Mouse (Mus musculus): ENCODE measurements around the gene Nup43.
A peak's percentile ranks its signal among the peaks of the same experiment; 100 is the strongest.

Nup43 gene

DNA sequence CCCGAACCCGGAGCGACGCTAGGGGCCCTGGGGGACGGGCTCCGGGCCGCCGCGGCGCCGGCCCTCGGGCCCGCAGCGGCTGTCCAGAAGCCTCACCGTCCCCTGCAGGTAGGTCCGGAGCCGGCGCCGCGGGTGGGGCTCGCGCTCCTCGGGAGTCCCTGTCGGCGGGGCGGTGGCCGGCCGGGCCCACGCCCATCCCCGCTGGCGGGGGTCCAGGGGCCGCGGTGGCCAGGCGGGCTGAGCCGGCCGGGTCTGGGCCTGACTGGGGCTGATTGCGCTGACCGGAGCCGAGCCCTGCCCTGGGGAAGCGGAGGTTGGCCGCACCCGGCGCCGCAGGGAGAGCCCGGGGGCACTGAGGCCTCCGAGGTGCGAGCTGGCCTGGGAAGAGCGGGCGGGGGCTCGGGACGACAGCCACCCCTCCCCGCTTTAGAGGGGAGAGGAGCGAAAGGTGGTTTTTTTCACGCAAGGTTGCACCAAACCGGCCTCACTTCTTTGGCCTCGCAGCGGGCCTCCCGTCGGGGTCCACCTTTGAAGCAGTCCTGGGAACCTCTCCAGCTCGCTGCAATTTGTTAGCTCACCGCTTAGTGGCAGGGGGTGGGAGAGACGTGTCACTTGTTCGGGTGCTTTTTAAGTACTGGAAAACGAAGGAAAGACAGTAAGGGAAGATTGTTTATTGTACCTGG, 14.2 kb downstream of the Nup43 start:
- DNase-seq (ENCODE audit: extremely low read depth, insufficient read length, low spot score) = peak; percentile 78

- DNase-seq (ENCODE audit: extremely low read depth, insufficient read length, low spot score) = no peak
These were observed 14.9 kb downstream of the Nup43 start for GRCm38 (mm10) chr10:7682249-7682648.

DNA sequence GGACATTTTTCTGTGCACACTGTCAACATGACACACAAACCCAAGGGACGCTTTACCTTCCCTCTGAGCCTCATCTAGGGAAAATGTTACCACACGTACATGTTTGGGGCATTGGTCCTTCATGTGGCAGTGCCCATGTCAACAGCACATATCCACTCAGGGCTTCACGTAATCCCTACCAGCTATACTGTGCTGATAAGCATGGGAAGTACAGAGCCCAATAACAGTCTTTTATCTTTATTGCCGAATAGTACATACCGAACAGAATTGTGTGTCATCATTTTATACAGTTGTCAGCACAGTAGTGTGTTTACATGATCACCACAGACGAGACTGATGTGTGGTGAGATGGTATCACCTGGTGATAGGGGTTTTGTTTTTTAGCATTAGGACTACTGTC, 19.6 kb downstream of the Nup43 start:
- DNase-seq (ENCODE audit: extremely low read depth, insufficient read length, low spot score) = no peak

- DNase-seq (ENCODE audit: extremely low read depth, insufficient read length, low spot score) = no peak
These were observed 28.0 kb downstream of the Nup43 start for GRCm38 (mm10) chr10:7695286-7695685.

GRCm38 (mm10) chr10:7700120-7700519, 32.8 kb downstream of the Nup43 start:
- DNase-seq (ENCODE audit: extremely low read depth, insufficient read length, low spot score) = no peak

- DNase-seq (ENCODE audit: extremely low read depth, insufficient read length, low spot score) = no peak
These were observed 35.3 kb downstream of the Nup43 start for GRCm38 (mm10) chr10:7702586-7702985.

- DNase-seq (ENCODE audit: extremely low read depth, insufficient read length, low spot score) = no peak
These were observed 42.8 kb downstream of the Nup43 start for GRCm38 (mm10) chr10:7710121-7710520.

- DNase-seq (ENCODE audit: extremely low read depth, insufficient read length, low spot score) = no peak
These were observed 45.2 kb downstream of the Nup43 start for GRCm38 (mm10) chr10:7712506-7712905.

GRCm38 (mm10) chr10:7715056-7715455, 47.8 kb downstream of the Nup43 start:
- DNase-seq (ENCODE audit: extremely low read depth, insufficient read length, low spot score) = no peak

- peak; percentile 96 for DNase-seq (ENCODE audit: extremely low read depth, insufficient read length, low spot score)
These were observed 58.6 kb downstream of the Nup43 start, which contains the start of gene Katna1 for GRCm38 (mm10) chr10:7725751-7726500. Gene Katna1 (plus strand): TSS chr10:7726000.

DNA sequence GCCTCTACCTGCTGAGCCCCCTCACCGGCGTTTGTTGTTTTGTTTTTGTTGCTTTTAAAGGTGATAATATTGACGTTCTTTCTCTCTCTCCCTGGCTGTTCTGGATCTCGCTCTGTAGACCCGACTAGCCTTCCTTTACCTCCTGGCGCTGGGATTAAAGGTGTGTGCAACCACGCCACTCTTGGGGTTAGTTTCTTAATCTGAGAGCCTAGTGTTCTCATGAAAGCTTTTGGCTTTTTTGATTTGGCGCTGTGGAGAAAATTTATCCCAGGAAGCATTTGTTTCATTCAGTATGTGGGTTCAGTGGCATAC, 59.2 kb downstream of the Nup43 start:
- DNase-seq (ENCODE audit: extremely low read depth, insufficient read length, low spot score) = no peak

GRCm38 (mm10) chr10:7727011-7727410, 59.7 kb downstream of the Nup43 start:
- no peak for DNase-seq (ENCODE audit: extremely low read depth, insufficient read length, low spot score)
